Comparison of ENCODE assay signal across 19 mouse cellular contexts in genomic region chr11:31756355-31757145, GRCm38 (mm10).
DNase-seq lines count a peak whose midpoint lies in the region; ATAC-seq lines count a peak whose summit lies in the region.
"Had no signal": no experiment of that assay in that cellular context is flagged by ENCODE, and none has a peak within 500 bp of the region (broad histone marks: within the 10 kb centered on the region; RNA-seq: fewer than 3 reads in every experiment).

No protein-coding gene starts in this region.

- peak; percentile 32 to 58 for DNase-seq in kidney, postnatal 25 days
- no peak for DNase-seq in kidney, postnatal 14 days
- no peak for DNase-seq in liver, embryonic 13.5 days
- no peak for DNase-seq in liver, embryonic 11.5 days (ENCODE audit: low spot score)
- peak; percentile 69 for DNase-seq in layer of hippocampus, adult 9-11 months
- no peak for DNase-seq in Muller cell, postnatal 12 days (ENCODE audit: inconsistent ontology term)
- DNase-seq: adrenal gland, adult 2 months; cerebellum, adult 9-11 months; gastrocnemius, postnatal 14 days; right cerebral cortex, postnatal 4 days; thymus, postnatal 14 days had no signal

- ATAC-seq in liver, embryonic 13.5 days (ENCODE audit: low read depth), result no peak
- ATAC-seq in liver, embryonic 11.5 days (replicated peaks; ENCODE audit: low FRiP score), result no peak
- ATAC-seq in stomach, embryonic 14.5 days (ENCODE audit: insufficient number of reproducible peaks, insufficient read depth, low FRiP score, low read depth), result 0 out of 2 replicates have a peak, but pooled peaks have one; percentile 38
- ATAC-seq: forebrain, embryonic 13.5 days had no signal

- no peak overlapping the region for H3K27ac ChIP-seq in liver, embryonic 13.5 days
- H3K27ac ChIP-seq in liver, embryonic 11.5 days (ENCODE audit: low read depth, low read length), result no peak overlapping the region
- no peak overlapping the region for H3K27ac ChIP-seq in stomach, embryonic 14.5 days (ENCODE audit: low read length)
- H3K27ac ChIP-seq: embryonic facial prominence, embryonic 12.5 days; forebrain, embryonic 13.5 days; hindbrain, embryonic 10.5 days; hindbrain, postnatal 0 days; liver, embryonic 15.5 days; midbrain, embryonic 12.5 days had no signal

- peaks cover 13% of the 10 kb centered on the region for H3K4me1 ChIP-seq in liver, embryonic 13.5 days (replicated peaks)
- peaks cover 4% of the 10 kb centered on the region for H3K4me1 ChIP-seq in liver, embryonic 11.5 days (replicated peaks; ENCODE audit: control insufficient read depth, insufficient read depth, low read length)
- no peaks in the 10 kb centered on the region for H3K4me1 ChIP-seq in stomach, embryonic 14.5 days (ENCODE audit: control insufficient read depth, insufficient read depth, low read length)

- H3K9ac ChIP-seq in liver, embryonic 13.5 days, result 0 out of 2 replicates have a peak overlapping the region, but pooled peaks have one; percentile 2
- H3K9ac ChIP-seq in liver, embryonic 11.5 days (ENCODE audit: low read depth, low read length), result no peak overlapping the region
- H3K9ac ChIP-seq in stomach, embryonic 14.5 days (replicated peaks; ENCODE audit: low read depth, low read length), result no peak overlapping the region
- H3K9ac ChIP-seq: embryonic facial prominence, embryonic 12.5 days; forebrain, embryonic 13.5 days; liver, embryonic 15.5 days; midbrain, embryonic 12.5 days had no signal

- H3K9me3 ChIP-seq in liver, embryonic 13.5 days (replicated peaks), result no peaks in the 10 kb centered on the region
- no peaks in the 10 kb centered on the region for H3K9me3 ChIP-seq in liver, embryonic 11.5 days (ENCODE audit: control insufficient read depth, low read length)
- no peaks in the 10 kb centered on the region for H3K9me3 ChIP-seq in stomach, embryonic 14.5 days (ENCODE audit: control insufficient read depth, low read depth, low read length)
- H3K9me3 ChIP-seq: embryonic facial prominence, embryonic 12.5 days; forebrain, embryonic 13.5 days; hindbrain, embryonic 10.5 days; liver, embryonic 15.5 days; midbrain, embryonic 12.5 days had no signal

- no peak overlapping the region for H3K4me3 ChIP-seq in liver, embryonic 13.5 days (replicated peaks)
- H3K4me3 ChIP-seq in liver, embryonic 11.5 days (ENCODE audit: low read depth, low read length), result no peak overlapping the region
- H3K4me3 ChIP-seq in stomach, embryonic 14.5 days (ENCODE audit: low read depth, low read length), result no peak overlapping the region
- H3K4me3 ChIP-seq: embryonic facial prominence, embryonic 12.5 days; erythroblast, embryonic 14.5 days; forebrain, embryonic 13.5 days; hindbrain, embryonic 10.5 days; liver, embryonic 15.5 days; midbrain, embryonic 12.5 days had no signal

- no peaks in the 10 kb centered on the region for H3K36me3 ChIP-seq in liver, embryonic 13.5 days
- H3K36me3 ChIP-seq in liver, embryonic 11.5 days (ENCODE audit: control insufficient read depth, insufficient read depth, low read length), result no peaks in the 10 kb centered on the region
- H3K36me3 ChIP-seq in stomach, embryonic 14.5 days (ENCODE audit: control insufficient read depth, insufficient read depth, low read length), result no peaks in the 10 kb centered on the region
- H3K36me3 ChIP-seq: embryonic facial prominence, embryonic 12.5 days; hindbrain, embryonic 10.5 days; liver, embryonic 15.5 days; midbrain, embryonic 12.5 days had no signal

- 67% methylated on average over 10 of the region's 10 CpGs for WGBS in liver, embryonic 13.5 days (ENCODE audit: insufficient replicate concordance)
- WGBS in liver, embryonic 11.5 days, result 80% methylated on average over 10 of the region's 10 CpGs
- WGBS in stomach, embryonic 14.5 days, result 78% methylated on average over 10 of the region's 10 CpGs

- H3K4me2 ChIP-seq in liver, embryonic 13.5 days, result no peak overlapping the region
- no peak overlapping the region for H3K4me2 ChIP-seq in liver, embryonic 11.5 days
- H3K4me2 ChIP-seq in stomach, embryonic 14.5 days (replicated peaks; ENCODE audit: low read depth, low read length), result no peak overlapping the region
- H3K4me2 ChIP-seq: embryonic facial prominence, embryonic 12.5 days; forebrain, embryonic 13.5 days; liver, embryonic 15.5 days; midbrain, embryonic 12.5 days had no signal

- H3K27me3 ChIP-seq in liver, embryonic 13.5 days, result no peaks in the 10 kb centered on the region
- no peaks in the 10 kb centered on the region for H3K27me3 ChIP-seq in liver, embryonic 11.5 days (replicated peaks; ENCODE audit: control insufficient read depth, insufficient read depth, low read length)
- no peaks in the 10 kb centered on the region for H3K27me3 ChIP-seq in stomach, embryonic 14.5 days (ENCODE audit: control insufficient read depth, insufficient read depth, low read length)
- H3K27me3 ChIP-seq: embryonic facial prominence, embryonic 12.5 days; forebrain, embryonic 13.5 days had no signal

Comparison
In these comparisons a context has a peak if more than half of its experiments do, and no peak if none do; other contexts are left out.
1. DNase-seq: peak in kidney, postnatal 25 days (2 of 2) and layer of hippocampus, adult 9-11 months (single experiment); none in kidney, postnatal 14 days (single experiment), liver, embryonic 13.5 days (single experiment), liver, embryonic 11.5 days (single experiment) and Muller cell, postnatal 12 days (single experiment).